Mouse (Mus musculus): ENCODE data around the gene Anpep. TPM values are rescaled to one million over a fixed set of nuclear protein-coding genes. Genes with fewer than 3 reads are reported as not detected.

Anpep gene
- total and polyA plus RNA-seq, 3 experiments = 0.66 TPM; not detected in 2

GRCm38 (mm10) chr7:79858956-79859630 is 1.8 kb downstream of the Anpep start:
- no peaks in the 10 kb centered on the region for H3K4me1 ChIP-seq (ENCODE audit: insufficient read depth, low read depth, low read length)
- DNase-seq (ENCODE audit: low spot score) = no peak
- TF ChIP-seq GATA1 (IDR thresholded peaks at IDR 0.05; ENCODE audit: borderline replicate concordance, low read length) (no peak), CTCF (IDR thresholded peaks at IDR 0.05; ENCODE audit: low read depth, low read length) (no peak), TAL1 (conservative IDR thresholded peaks at IDR 0.05; ENCODE audit: low read depth, low read length) (no peak)
- no peak overlapping the region for H3K4me3 ChIP-seq (ENCODE audit: low read depth, low read length)
- H3K27me3 ChIP-seq (ENCODE audit: insufficient read depth, low read length) = peaks cover 7% of the 10 kb centered on the region; the same call in 1 of the 2 replicates
- no peaks in the 10 kb centered on the region for H3K9me3 ChIP-seq (replicated peaks)
- H3K36me3 ChIP-seq (replicated peaks) = no peaks in the 10 kb centered on the region
- ATAC-seq (ENCODE audit: extremely low read depth, insufficient number of reproducible peaks, low FRiP score, poor library complexity, severe bottlenecking) = no peak

- no peak for TF ChIP-seq GATA1 (IDR thresholded peaks at IDR 0.05; ENCODE audit: borderline replicate concordance, low read length)
- TF ChIP-seq TAL1 (conservative IDR thresholded peaks at IDR 0.05; ENCODE audit: low read depth, low read length) = no peak
- TF ChIP-seq POLR2AphosphoS5 (IDR thresholded peaks at IDR 0.05; ENCODE audit: insufficient replicate concordance, low read depth, low read length) = no peak
- no peak for TF ChIP-seq GATA2 (IDR thresholded peaks at IDR 0.05; ENCODE audit: borderline replicate concordance, low read depth, low read length)
- TF ChIP-seq CTCF (IDR thresholded peaks at IDR 0.05; ENCODE audit: low read depth, low read length) = no peak
- Histone ChIP-seq H3K36me3 (replicated peaks) (no peaks in the 10 kb centered on the region), H3K9me3 (replicated peaks) (no peaks in the 10 kb centered on the region), H3K4me3 (ENCODE audit: low read depth, low read length) (no peak overlapping the region), H3K27me3 (ENCODE audit: insufficient read depth, low read length) (peaks cover 7% of the 10 kb centered on the region; the same call in 1 of the 2 replicates), H3K4me1 (ENCODE audit: insufficient read depth, low read depth, low read length) (no peaks in the 10 kb centered on the region)
- ATAC-seq (ENCODE audit: extremely low read depth, insufficient number of reproducible peaks, low FRiP score, poor library complexity, severe bottlenecking) (no peak), DNase-seq (ENCODE audit: low spot score) (no peak)
These were observed 2.5 kb downstream of the Anpep start for GRCm38 (mm10) chr7:79858202-79858934.

GRCm38 (mm10) chr7:79856305-79856704 is 4.6 kb downstream of the Anpep start:
- H3K9me3 ChIP-seq (replicated peaks) = no peaks in the 10 kb centered on the region
- no peaks in the 10 kb centered on the region for H3K36me3 ChIP-seq (replicated peaks)
- no peak for DNase-seq (ENCODE audit: low spot score)
- no peaks in the 10 kb centered on the region for H3K4me1 ChIP-seq (ENCODE audit: insufficient read depth, low read depth, low read length)
- H3K27me3 ChIP-seq (ENCODE audit: insufficient read depth, low read length) = peaks cover 3% of the 10 kb centered on the region; the same call in 1 of the 2 replicates
- no peak overlapping the region for H3K4me3 ChIP-seq (ENCODE audit: low read depth, low read length)
- no peak for TF ChIP-seq GATA1 (IDR thresholded peaks at IDR 0.05; ENCODE audit: borderline replicate concordance, low read length)
- no peak for TF ChIP-seq CTCF (IDR thresholded peaks at IDR 0.05; ENCODE audit: low read depth, low read length)
- no peak for TF ChIP-seq TAL1 (conservative IDR thresholded peaks at IDR 0.05; ENCODE audit: low read depth, low read length)
- TF ChIP-seq POLR2AphosphoS5 (IDR thresholded peaks at IDR 0.05; ENCODE audit: insufficient replicate concordance, low read depth, low read length) = no peak
- no peak for TF ChIP-seq GATA2 (IDR thresholded peaks at IDR 0.05; ENCODE audit: borderline replicate concordance, low read depth, low read length)
- no peak for ATAC-seq (ENCODE audit: extremely low read depth, insufficient number of reproducible peaks, low FRiP score, poor library complexity, severe bottlenecking)

- Histone ChIP-seq H3K27me3 (ENCODE audit: insufficient read depth, low read length) (peaks cover 18% of the 10 kb centered on the region), H3K4me1 (ENCODE audit: insufficient read depth, low read depth, low read length) (no peaks in the 10 kb centered on the region), H3K36me3 (replicated peaks) (no peaks in the 10 kb centered on the region), H3K9me3 (replicated peaks) (no peaks in the 10 kb centered on the region), H3K4me3 (ENCODE audit: low read depth, low read length) (no peak overlapping the region)
- DNase-seq (ENCODE audit: low spot score) (no peak), ATAC-seq (ENCODE audit: extremely low read depth, insufficient number of reproducible peaks, low FRiP score, poor library complexity, severe bottlenecking) (no peak)
- TF ChIP-seq GATA2 (IDR thresholded peaks at IDR 0.05; ENCODE audit: borderline replicate concordance, low read depth, low read length) = no peak
- TF ChIP-seq POLR2AphosphoS5 (IDR thresholded peaks at IDR 0.05; ENCODE audit: insufficient replicate concordance, low read depth, low read length) = no peak
- no peak for TF ChIP-seq TAL1 (conservative IDR thresholded peaks at IDR 0.05; ENCODE audit: low read depth, low read length)
- TF ChIP-seq GATA1 (IDR thresholded peaks at IDR 0.05; ENCODE audit: borderline replicate concordance, low read length) = no peak
- TF ChIP-seq CTCF (IDR thresholded peaks at IDR 0.05; ENCODE audit: low read depth, low read length) = no peak
These were observed 13.1 kb downstream of the Anpep start for GRCm38 (mm10) chr7:79847456-79848451.

GRCm38 (mm10) chr7:79846342-79846741 is 14.5 kb downstream of the Anpep start:
- no peaks in the 10 kb centered on the region for H3K4me1 ChIP-seq (ENCODE audit: insufficient read depth, low read depth, low read length)
- no peaks in the 10 kb centered on the region for H3K9me3 ChIP-seq (replicated peaks)
- H3K27me3 ChIP-seq (ENCODE audit: insufficient read depth, low read length) = peaks cover 18% of the 10 kb centered on the region
- ATAC-seq (ENCODE audit: extremely low read depth, insufficient number of reproducible peaks, low FRiP score, poor library complexity, severe bottlenecking) = no peak
- H3K36me3 ChIP-seq (replicated peaks) = no peaks in the 10 kb centered on the region
- no peak overlapping the region for H3K4me3 ChIP-seq (ENCODE audit: low read depth, low read length)
- no peak for DNase-seq (ENCODE audit: low spot score)
- TF ChIP-seq POLR2AphosphoS5 (IDR thresholded peaks at IDR 0.05; ENCODE audit: insufficient replicate concordance, low read depth, low read length) = no peak
- TF ChIP-seq TAL1 (conservative IDR thresholded peaks at IDR 0.05; ENCODE audit: low read depth, low read length) = no peak
- no peak for TF ChIP-seq GATA2 (IDR thresholded peaks at IDR 0.05; ENCODE audit: borderline replicate concordance, low read depth, low read length)
- TF ChIP-seq CTCF (IDR thresholded peaks at IDR 0.05; ENCODE audit: low read depth, low read length) = no peak
- no peak for TF ChIP-seq GATA1 (IDR thresholded peaks at IDR 0.05; ENCODE audit: borderline replicate concordance, low read length)

All from G1E (cell line).